Mouse (Mus musculus) heart, embryonic 10.5 days (tissue): Measurements from ENCODE around the gene Sgk2. TPM values are rescaled to one million over a fixed set of nuclear protein-coding genes. Genes with fewer than 3 reads are reported as not detected.

Source experiments
- DNase-seq: peaks from one replicate; pipeline ENCODE4 v3.0.0-alpha.2; 2017; ENCODE audit warnings: low spot score
- H3K27ac ChIP-seq: fragments of 300-500 bp; sonication (generic); 2 replicates; pipeline ENCODE4 v1.5.1; 2016; ENCODE audit warnings: mild to moderate bottlenecking
- H3K27me3 ChIP-seq: fragments of 300-500 bp; sonication (generic); 2 replicates; pipeline ENCODE4 v1.6.1; 2016; ENCODE audit warnings: mild to moderate bottlenecking; ENCODE audit not compliant: poor library complexity, insufficient read depth, severe bottlenecking
- H3K36me3 ChIP-seq: fragments of 300-500 bp; sonication (generic); 2 replicates; pipeline ENCODE4 v1.6.1; 2016; ENCODE audit warnings: mild to moderate bottlenecking, moderate library complexity
- H3K4me1 ChIP-seq: fragments of 300-500 bp; sonication (generic); 2 replicates; pipeline ENCODE4 v1.6.1; 2016; ENCODE audit warnings: mild to moderate bottlenecking
- H3K4me3 ChIP-seq: fragments of 300-500 bp; sonication (generic); 2 replicates; pipeline ENCODE4 v1.5.1; 2016; ENCODE audit warnings: mild to moderate bottlenecking, moderate library complexity
- H3K9me3 ChIP-seq: fragments of 300-500 bp; sonication (generic); 2 replicates; pipeline ENCODE4 v1.6.1; 2016; ENCODE audit warnings: mild to moderate bottlenecking, moderate library complexity
- WGBS: fragments of 180-500 bp; shearing (Covaris S2); methylation state at CpG from one replicate; pipeline ENCODE4 v1.1.7; 2016; 5-methylcytosine and 5-hydroxymethylcytosine counted together
- polyA plus RNA-seq: library from polyadenylated mRNA; unstranded; fragments of >200 nt; fragmentation: Nextera tagmentation; extraction: Ambion mirVana; gene quantifications from 2 replicates; pipeline ENCODE4 v1.2.1, GENCODE M21; 2016

Sgk2 gene
- polyA plus RNA-seq, 1 experiment from 2014 or later: 0.28 TPM

- peaks cover 26% of the 10 kb centered on the region for H3K27me3 ChIP-seq
- peaks cover 6% of the 10 kb centered on the region for H3K4me1 ChIP-seq
- H3K36me3 ChIP-seq: no peaks in the 10 kb centered on the region
- peak overlapping the region; percentile 47 for H3K4me3 ChIP-seq
- no peak overlapping the region for H3K27ac ChIP-seq
- H3K9me3 ChIP-seq: no peaks in the 10 kb centered on the region
- peak; percentile 84 for DNase-seq
- WGBS: 23% methylated on average over 18 of the region's 18 CpGs
These were observed 11.5 kb downstream of the Sgk2 start for GRCm38 (mm10) chr2:162998528-162999230.

GRCm38 (mm10) chr2:162999744-163000143 lies 12.6 kb downstream of the Sgk2 start:
- DNase-seq: no peak
- no peak overlapping the region for H3K27ac ChIP-seq
- 39% methylated on average over 3 of the region's 3 CpGs for WGBS

GRCm38 (mm10) chr2:163001071-163001470 lies 13.9 kb downstream of the Sgk2 start:
- Histone ChIP-seq H3K27ac (no peak overlapping the region), H3K4me1 (peaks cover 6% of the 10 kb centered on the region), H3K27me3 (peaks cover 26% of the 10 kb centered on the region), H3K4me3 (no peak overlapping the region), H3K9me3 (no peaks in the 10 kb centered on the region), H3K36me3 (no peaks in the 10 kb centered on the region)
- 84% methylated on average over 1 of the region's 1 CpGs for WGBS
- no peak for DNase-seq

More at GRCm38 (mm10) chr2:162999744-163000143, 12.6 kb downstream of the Sgk2 start:
- Histone ChIP-seq H3K36me3 (no peaks in the 10 kb centered on the region), H3K4me1 (peaks cover 6% of the 10 kb centered on the region), H3K4me3 (no peak overlapping the region), H3K27me3 (peaks cover 28% of the 10 kb centered on the region), H3K9me3 (no peaks in the 10 kb centered on the region)

GRCm38 (mm10) chr2:163007299-163007698 lies 20.2 kb downstream of the Sgk2 start:
- DNase-seq: no peak
- Histone ChIP-seq H3K36me3 (no peaks in the 10 kb centered on the region), H3K27ac (no peak overlapping the region), H3K27me3 (peaks cover 21% of the 10 kb centered on the region), H3K4me1 (no peaks in the 10 kb centered on the region), H3K4me3 (no peak overlapping the region), H3K9me3 (no peaks in the 10 kb centered on the region)
- 76% methylated on average over 4 of the region's 4 CpGs for WGBS

- under 1% methylated on average over 57 of the region's 57 CpGs for WGBS
- Histone ChIP-seq H3K27me3 (no peaks in the 10 kb centered on the region), H3K27ac (peak within 1 kb of the TSS; percentile 92), H3K4me3 (peak within 1 kb of the TSS; percentile 77), H3K4me1 (peaks cover 8% of the 10 kb centered on the region), H3K9me3 (no peaks in the 10 kb centered on the region), H3K36me3 (no peaks in the 10 kb centered on the region)
- DNase-seq: peak; percentile 95
These were observed 30.0 kb downstream of the Sgk2 start, which contains the start of gene Ift52 for GRCm38 (mm10) chr2:163016916-163017743. Gene Ift52 (plus strand): TSS chr2:163017354.

GRCm38 (mm10) chr2:163031289-163031688 lies 44.2 kb downstream of the Sgk2 start:
- H3K4me1 ChIP-seq: no peaks in the 10 kb centered on the region
- H3K27ac ChIP-seq: no peak overlapping the region
- WGBS: 91% methylated on average over 5 of the region's 5 CpGs
- peaks cover 96% of the 10 kb centered on the region for H3K36me3 ChIP-seq
- H3K4me3 ChIP-seq: no peak overlapping the region
- H3K9me3 ChIP-seq: no peaks in the 10 kb centered on the region
- no peak for DNase-seq
- H3K27me3 ChIP-seq: no peaks in the 10 kb centered on the region

- Histone ChIP-seq H3K4me3 (no peak overlapping the region), H3K9me3 (no peaks in the 10 kb centered on the region), H3K36me3 (peaks cover 96% of the 10 kb centered on the region), H3K27me3 (no peaks in the 10 kb centered on the region), H3K27ac (no peak overlapping the region), H3K4me1 (peaks cover 4% of the 10 kb centered on the region; the same call in 1 of the 2 replicates)
- 67% methylated on average over 2 of the region's 2 CpGs for WGBS
- no peak for DNase-seq
These were observed 44.6 kb downstream of the Sgk2 start for GRCm38 (mm10) chr2:163031757-163032156.

GRCm38 (mm10) chr2:163032622-163033021 lies 45.5 kb downstream of the Sgk2 start:
- 32% methylated on average over 4 of the region's 4 CpGs for WGBS

GRCm38 (mm10) chr2:163039940-163040339 lies 52.8 kb downstream of the Sgk2 start:
- H3K27me3 ChIP-seq: no peaks in the 10 kb centered on the region
- no peak for DNase-seq
- H3K4me1 ChIP-seq: peaks cover 6% of the 10 kb centered on the region; the same call in 1 of the 2 replicates
- 86% methylated on average over 7 of the region's 7 CpGs for WGBS
- H3K36me3 ChIP-seq: peaks cover 92% of the 10 kb centered on the region
- H3K27ac ChIP-seq: no peak overlapping the region
- no peaks in the 10 kb centered on the region for H3K9me3 ChIP-seq
- no peak overlapping the region for H3K4me3 ChIP-seq

More at GRCm38 (mm10) chr2:163032622-163033021, 45.5 kb downstream of the Sgk2 start:
- no peak overlapping the region for H3K27ac ChIP-seq
- H3K4me1 ChIP-seq: peaks cover 6% of the 10 kb centered on the region; the same call in 1 of the 2 replicates
- DNase-seq: no peak
- no peak overlapping the region for H3K4me3 ChIP-seq
- H3K27me3 ChIP-seq: no peaks in the 10 kb centered on the region
- H3K9me3 ChIP-seq: no peaks in the 10 kb centered on the region
- H3K36me3 ChIP-seq: peaks cover 96% of the 10 kb centered on the region

GRCm38 (mm10) chr2:163048125-163048524 lies 61.0 kb downstream of the Sgk2 start:
- Histone ChIP-seq H3K27ac (no peak overlapping the region), H3K4me3 (peak overlapping the region; percentile 25), H3K36me3 (peaks cover 49% of the 10 kb centered on the region), H3K27me3 (no peaks in the 10 kb centered on the region), H3K9me3 (no peaks in the 10 kb centered on the region), H3K4me1 (peaks cover 16% of the 10 kb centered on the region)
- 3% methylated on average over 10 of the region's 10 CpGs for WGBS
- peak; percentile 87 for DNase-seq

GRCm38 (mm10) chr2:163049116-163049515 lies 62.0 kb downstream of the Sgk2 start:
- Histone ChIP-seq H3K27me3 (no peaks in the 10 kb centered on the region), H3K36me3 (peaks cover 39% of the 10 kb centered on the region), H3K27ac (no peak overlapping the region), H3K9me3 (no peaks in the 10 kb centered on the region), H3K4me3 (no peak overlapping the region), H3K4me1 (peaks cover 22% of the 10 kb centered on the region)
- 88% methylated on average over 2 of the region's 2 CpGs for WGBS
- DNase-seq: no peak

GRCm38 (mm10) chr2:163051691-163052090 lies 64.6 kb downstream of the Sgk2 start:
- no peaks in the 10 kb centered on the region for H3K27me3 ChIP-seq
- H3K4me1 ChIP-seq: peaks cover 48% of the 10 kb centered on the region
- no peak overlapping the region for H3K4me3 ChIP-seq
- WGBS: 63% methylated on average over 1 of the region's 1 CpGs
- no peaks in the 10 kb centered on the region for H3K9me3 ChIP-seq
- H3K27ac ChIP-seq: 0 out of 2 replicates have a peak overlapping the region, but pooled peaks have one; percentile 68
- H3K36me3 ChIP-seq: peaks cover 15% of the 10 kb centered on the region
- no peak for DNase-seq

GRCm38 (mm10) chr2:163052101-163052500 lies 65.0 kb downstream of the Sgk2 start:
- Histone ChIP-seq H3K4me1 (peaks cover 50% of the 10 kb centered on the region), H3K9me3 (no peaks in the 10 kb centered on the region), H3K27me3 (no peaks in the 10 kb centered on the region), H3K36me3 (peaks cover 11% of the 10 kb centered on the region), H3K27ac (peak overlapping the region; percentile 68), H3K4me3 (no peak overlapping the region)
- no peak for DNase-seq
- 13% methylated on average over 4 of the region's 4 CpGs for WGBS
